ENCODE assay signal across 8 mouse cellular contexts in genomic region chr8:11778646-11779433, GRCm38 (mm10). TPM values are rescaled to one million over a fixed set of nuclear protein-coding genes. Genes with fewer than 3 reads are reported as not detected.
DNase-seq lines count a peak whose midpoint lies in the region; ATAC-seq and TF ChIP-seq lines count a peak whose summit lies in the region.

No protein-coding gene starts in this region.

- no peak for DNase-seq in cerebellum, adult 11-12 months
- DNase-seq in liver, postnatal 0 days = no peak
- no peak for DNase-seq in left cerebral cortex, adult 9 months (ENCODE audit: low spot score in 2 of 2)
- DNase-seq in right cerebral cortex, postnatal 25 days = no peak
- no peak for DNase-seq in adipocyte (ENCODE audit: low spot score)

- peaks cover 11% of the 10 kb centered on the region; the same call in 1 of the 2 replicates for H3K36me3 ChIP-seq in hindbrain, embryonic 16.5 days (ENCODE audit: control insufficient read depth, insufficient read depth, low read length)
- H3K36me3 ChIP-seq in liver, postnatal 0 days (replicated peaks; ENCODE audit: insufficient read depth, low read length) = peaks cover 17% of the 10 kb centered on the region

- no peak for TF ChIP-seq EP300 in liver, postnatal 0 days (IDR thresholded peaks at IDR 0.05; ENCODE audit: low read depth)

- no peaks in the 10 kb centered on the region for H3K27me3 ChIP-seq in hindbrain, embryonic 16.5 days (replicated peaks; ENCODE audit: control insufficient read depth, insufficient read depth, low read length)
- no peaks in the 10 kb centered on the region for H3K27me3 ChIP-seq in liver, postnatal 0 days (ENCODE audit: insufficient read depth, low read length)

- 79% methylated on average over 8 of the region's 8 CpGs for WGBS in hindbrain, embryonic 16.5 days
- WGBS in liver, postnatal 0 days (ENCODE audit: insufficient replicate concordance) = 66% methylated on average over 8 of the region's 8 CpGs

- no peak overlapping the region for H3K4me2 ChIP-seq in hindbrain, embryonic 16.5 days (ENCODE audit: low read length)
- H3K4me2 ChIP-seq in liver, postnatal 0 days (ENCODE audit: low read depth, low read length) = no peak overlapping the region

- no peak overlapping the region for H3K9ac ChIP-seq in hindbrain, embryonic 16.5 days (ENCODE audit: low read depth, low read length)
- no peak overlapping the region for H3K9ac ChIP-seq in liver, postnatal 0 days (replicated peaks)

- ATAC-seq in cerebellum, adult (ENCODE audit: insufficient number of reproducible peaks, low FRiP score, low TSS enrichment) = 0 out of 2 replicates have a peak, but pooled peaks have one; percentile 17
- ATAC-seq in hindbrain, embryonic 16.5 days = no peak
- no peak for ATAC-seq in liver, postnatal 0 days

- H3K4me1 ChIP-seq in brown adipose tissue, adult 24 weeks (ENCODE audit: control insufficient read depth, insufficient read depth, insufficient read length, low read length) = peaks cover 37% of the 10 kb centered on the region
- peaks cover 32% of the 10 kb centered on the region for H3K4me1 ChIP-seq in hindbrain, embryonic 16.5 days (ENCODE audit: control insufficient read depth, insufficient read depth, low read depth, low read length)
- H3K4me1 ChIP-seq in liver, postnatal 0 days (ENCODE audit: insufficient read depth) = peaks cover 37% of the 10 kb centered on the region

- peak overlapping the region; percentile 81 for H3K27ac ChIP-seq in brown adipose tissue, adult 24 weeks (replicated peaks; ENCODE audit: low read depth, low read length)
- H3K27ac ChIP-seq in hindbrain, embryonic 16.5 days (ENCODE audit: low read depth, low read length) = 0 out of 2 replicates have a peak overlapping the region, but pooled peaks have one; percentile 15
- peak overlapping the region; percentile 59 for H3K27ac ChIP-seq in liver, postnatal 0 days (ENCODE audit: low read depth)

- TF ChIP-seq CTCF in liver, postnatal 0 days (IDR thresholded peaks at IDR 0.05; ENCODE audit: low read depth) = no peak

- H3K4me3 ChIP-seq in brown adipose tissue, adult 24 weeks (ENCODE audit: insufficient read depth, low read depth, low read length) = peak overlapping the region; percentile 56
- H3K4me3 ChIP-seq in hindbrain, embryonic 16.5 days (ENCODE audit: low read length) = no peak overlapping the region
- peak overlapping the region; percentile 2; the same call in 1 of the 2 replicates for H3K4me3 ChIP-seq in liver, postnatal 0 days (ENCODE audit: low read depth, low read length)

- H3K9me3 ChIP-seq in hindbrain, embryonic 16.5 days (ENCODE audit: control insufficient read depth, low read length) = no peaks in the 10 kb centered on the region
- no peaks in the 10 kb centered on the region for H3K9me3 ChIP-seq in liver, postnatal 0 days (ENCODE audit: low read length)

RNA-seq across cellular contexts. Expression of gene Arhgef7, which starts 51.3 kb away (rescaled TPM):
- polyA plus RNA-seq in brown adipose tissue, adult 24 weeks (2012; ENCODE audit: insufficient read depth, insufficient read length, missing spikeins) = 14.8 and 17.4 TPM in 2 replicates
- 57.4 and 68.5 TPM in 2 replicates for polyA plus RNA-seq in hindbrain, embryonic 16.5 days (2015; fragmentation: Nextera tagmentation; extraction: Ambion mirVana)
- polyA plus RNA-seq in liver, postnatal 0 days (2015; fragmentation: Nextera tagmentation; extraction: Ambion mirVana) = 7.6 and 9.2 TPM in 2 replicates

Comparison
In these comparisons a context has a peak if more than half of its experiments do, and no peak if none do; other contexts are left out.
1. H3K27ac ChIP-seq: peak in every context shown above with its lines; median percentile 81 in brown adipose tissue, adult 24 weeks; 59 in liver, postnatal 0 days; 15 in hindbrain, embryonic 16.5 days.